Mouse (Mus musculus): Measurements from ENCODE around the gene Zbtb44. TPM values are rescaled to one million over a fixed set of nuclear protein-coding genes. Genes with fewer than 3 reads are reported as not detected.
"Not testable (repeated sequence)": the region's sequence is repeated elsewhere in the genome, so short reads cannot be mapped to it uniquely, and the experiment has no call there.

The Zbtb44 gene
- total RNA-seq, 2 experiments from 2014 or later, result 37.8 to 42.5 TPM

GRCm38 (mm10) chr9:31032546-31032945 is 2.1 kb downstream of the Zbtb44 start:
- DNase-seq (ENCODE audit: low spot score in 2 of 2), result no peak
- intact Hi-C loops (cut with DNase I), result loop anchor here (5.0 kb wide), 1 partner anchor 90 kb away; the partner anchor contains the start of gene Adamts8

- DNase-seq (ENCODE audit: low spot score in 2 of 2), result no peak
- intact Hi-C loops (cut with DNase I), result no loop called here
Measured at GRCm38 (mm10) chr9:31050208-31050607, 19.8 kb downstream of the Zbtb44 start.

GRCm38 (mm10) chr9:31051509-31051908 is 21.1 kb downstream of the Zbtb44 start:
- intact Hi-C loops (cut with DNase I); DNase-seq (ENCODE audit: low spot score in 2 of 2): not testable (repeated sequence)

GRCm38 (mm10) chr9:31058723-31059122 is 28.3 kb downstream of the Zbtb44 start:
- no peak for DNase-seq (ENCODE audit: low spot score in 2 of 2)
- intact Hi-C loops (cut with DNase I), result no loop called here

- intact Hi-C loops (cut with DNase I), result no loop called here
- no peak for DNase-seq (ENCODE audit: low spot score in 2 of 2)
Measured at GRCm38 (mm10) chr9:31070706-31071105, 40.3 kb downstream of the Zbtb44 start.

GRCm38 (mm10) chr9:31072256-31072655 is 41.8 kb downstream of the Zbtb44 start:
- intact Hi-C loops (cut with DNase I), result no loop called here
- no peak for DNase-seq (ENCODE audit: low spot score in 2 of 2)

- no peak for DNase-seq (ENCODE audit: low spot score in 2 of 2)
- intact Hi-C loops (cut with DNase I), result no loop called here
Measured at GRCm38 (mm10) chr9:31073797-31074196, 43.4 kb downstream of the Zbtb44 start.

- intact Hi-C loops (cut with DNase I), result no loop called here
- no peak for DNase-seq (ENCODE audit: low spot score in 2 of 2)
Measured at GRCm38 (mm10) chr9:31074836-31075235, 44.4 kb downstream of the Zbtb44 start.

GRCm38 (mm10) chr9:31080726-31081125 is 50.3 kb downstream of the Zbtb44 start:
- intact Hi-C loops (cut with DNase I), result loop anchor here (5.0 kb wide), 1 partner anchor 633 kb away; no protein-coding TSS in a partner anchor
- no peak for DNase-seq (ENCODE audit: low spot score in 2 of 2)

GRCm38 (mm10) chr9:31082054-31082666 is 51.7 kb downstream of the Zbtb44 start:
- intact Hi-C loops (cut with DNase I), result loop anchor here (2.0 to 5.0 kb wide), 3 partner anchors 139 to 635 kb away; partner anchors contain the start of gene Adamts8
- peak; percentile 67 to 85 for DNase-seq (ENCODE audit: low spot score in 2 of 2)

- intact Hi-C loops (cut with DNase I), result loop anchor here (2.0 to 5.0 kb wide), 3 partner anchors 140 to 635 kb away; partner anchors contain the start of gene Adamts8
- DNase-seq (ENCODE audit: low spot score in 2 of 2), result no peak
Measured at GRCm38 (mm10) chr9:31082771-31083170, 52.3 kb downstream of the Zbtb44 start.

- intact Hi-C loops (cut with DNase I), result loop anchor here (5.0 kb wide), 1 partner anchor 128 kb away; no protein-coding TSS in a partner anchor
- DNase-seq (ENCODE audit: low spot score in 2 of 2), result no peak
Measured at GRCm38 (mm10) chr9:31085556-31085955, 55.1 kb downstream of the Zbtb44 start.

- peak; percentile 80 to 90 for DNase-seq (ENCODE audit: low spot score in 2 of 2)
- intact Hi-C loops (cut with DNase I), result loop anchor here (5.0 kb wide), 1 partner anchor 129 kb away; no protein-coding TSS in a partner anchor
Measured at GRCm38 (mm10) chr9:31086085-31086753, 55.8 kb downstream of the Zbtb44 start.

- intact Hi-C loops (cut with DNase I), result loop anchor here (5.0 kb wide), 1 partner anchor 129 kb away; no protein-coding TSS in a partner anchor
- DNase-seq (ENCODE audit: low spot score in 2 of 2), result no peak
Measured at GRCm38 (mm10) chr9:31086754-31087145, 56.3 kb downstream of the Zbtb44 start.

- DNase-seq (ENCODE audit: low spot score in 2 of 2), result no peak
- intact Hi-C loops (cut with DNase I), result loop anchor here (5.0 kb wide), 1 partner anchor 130 kb away; no protein-coding TSS in a partner anchor
Measured at GRCm38 (mm10) chr9:31087466-31087865, 57.0 kb downstream of the Zbtb44 start.

GRCm38 (mm10) chr9:31088116-31088515 is 57.7 kb downstream of the Zbtb44 start:
- no peak for DNase-seq (ENCODE audit: low spot score in 2 of 2)
- intact Hi-C loops (cut with DNase I), result loop anchor here (5.0 kb wide), 1 partner anchor 131 kb away; no protein-coding TSS in a partner anchor

- intact Hi-C loops (cut with DNase I), result loop anchor here (5.0 kb wide), 1 partner anchor 132 kb away; no protein-coding TSS in a partner anchor
- DNase-seq (ENCODE audit: low spot score in 2 of 2), result no peak
Measured at GRCm38 (mm10) chr9:31088883-31089282, 58.4 kb downstream of the Zbtb44 start.

- intact Hi-C loops (cut with DNase I), result loop anchor here (5.0 kb wide), 1 partner anchor 132 kb away; no protein-coding TSS in a partner anchor
- DNase-seq (ENCODE audit: low spot score in 2 of 2), result no peak
Measured at GRCm38 (mm10) chr9:31089541-31089940, 59.1 kb downstream of the Zbtb44 start.

GRCm38 (mm10) chr9:31090081-31091023 is 59.9 kb downstream of the Zbtb44 start:
- intact Hi-C loops (cut with DNase I), result no loop called here
- no peak for DNase-seq (ENCODE audit: low spot score in 2 of 2)

All from left cerebral cortex, postnatal 14 days (tissue).